Mouse (Mus musculus): Measurements from ENCODE around the gene Sparc.
A peak's percentile ranks its signal among the peaks of the same experiment; 100 is the strongest.

The Sparc gene

GRCm38 (mm10) chr11:55405601-55406469 is 17.1 kb downstream of the Sparc start:
- DNase-seq (ENCODE audit: extremely low spot score), result no peak

- DNase-seq (ENCODE audit: extremely low spot score), result no peak
These were observed 18.1 kb downstream of the Sparc start for GRCm38 (mm10) chr11:55404659-55405457.

- no peak for DNase-seq (ENCODE audit: extremely low spot score)
These were observed 22.1 kb downstream of the Sparc start for GRCm38 (mm10) chr11:55400863-55401262.

- DNase-seq (ENCODE audit: extremely low spot score), result no peak
These were observed 24.6 kb downstream of the Sparc start for GRCm38 (mm10) chr11:55398371-55398770.

- no peak for DNase-seq (ENCODE audit: extremely low spot score)
These were observed 25.5 kb downstream of the Sparc start for GRCm38 (mm10) chr11:55397441-55397840.

GRCm38 (mm10) chr11:55397036-55397435 is 25.9 kb downstream of the Sparc start:
- no peak for DNase-seq (ENCODE audit: extremely low spot score)

- no peak for DNase-seq (ENCODE audit: extremely low spot score)
These were observed 27.8 kb downstream of the Sparc start for GRCm38 (mm10) chr11:55395073-55395642.

GRCm38 (mm10) chr11:55394592-55394991 is 28.4 kb downstream of the Sparc start:
- DNase-seq (ENCODE audit: extremely low spot score), result no peak

- DNase-seq (ENCODE audit: extremely low spot score), result peak; percentile 52
These were observed 30.5 kb downstream of the Sparc start for GRCm38 (mm10) chr11:55392474-55392873.

GRCm38 (mm10) chr11:55389778-55390177 is 33.2 kb downstream of the Sparc start:
- DNase-seq (ENCODE audit: extremely low spot score), result peak; percentile 75

- DNase-seq (ENCODE audit: extremely low spot score), result no peak
These were observed 35.4 kb downstream of the Sparc start for GRCm38 (mm10) chr11:55387576-55387975.

GRCm38 (mm10) chr11:55386424-55387063 is 36.4 kb downstream of the Sparc start:
- peak; percentile 87 for DNase-seq (ENCODE audit: extremely low spot score)

- DNase-seq (ENCODE audit: extremely low spot score), result no peak
These were observed 39.4 kb downstream of the Sparc start for GRCm38 (mm10) chr11:55383463-55384045.

GRCm38 (mm10) chr11:55380908-55381307 is 42.1 kb downstream of the Sparc start:
- no peak for DNase-seq (ENCODE audit: extremely low spot score)

GRCm38 (mm10) chr11:55378371-55378770 is 44.6 kb downstream of the Sparc start:
- DNase-seq (ENCODE audit: extremely low spot score), result no peak

GRCm38 (mm10) chr11:55373838-55374237 is 49.1 kb downstream of the Sparc start:
- no peak for DNase-seq (ENCODE audit: extremely low spot score)

GRCm38 (mm10) chr11:55373373-55373772 is 49.6 kb downstream of the Sparc start:
- no peak for DNase-seq (ENCODE audit: extremely low spot score)

GRCm38 (mm10) chr11:55372001-55372400 is 51.0 kb downstream of the Sparc start:
- no peak for DNase-seq (ENCODE audit: extremely low spot score)

- DNase-seq (ENCODE audit: extremely low spot score), result no peak
These were observed 53.9 kb downstream of the Sparc start for GRCm38 (mm10) chr11:55369093-55369471.

GRCm38 (mm10) chr11:55368388-55369092 is 54.4 kb downstream of the Sparc start:
- no peak for DNase-seq (ENCODE audit: extremely low spot score)

- DNase-seq (ENCODE audit: extremely low spot score), result no peak
These were observed 55.2 kb downstream of the Sparc start for GRCm38 (mm10) chr11:55367783-55368182.
